Mouse (Mus musculus) ES-E14 (cell line): ENCODE measurements around the gene Grid2.

Experiments
- CHD2 ChIP-seq: IDR thresholded peaks from 2 replicates; pipeline ENCODE4 v1.6.1; 2014; ENCODE audit warnings: mild to moderate bottlenecking, low read depth, low read length, inconsistent platforms
- MAFK ChIP-seq: IDR thresholded peaks from 2 replicates; pipeline ENCODE4 v1.6.1; 2014; ENCODE audit warnings: mild to moderate bottlenecking, low read depth, low read length, inconsistent platforms; ENCODE audit not compliant: insufficient read depth
- ZC3H11A ChIP-seq: IDR thresholded peaks from 2 replicates; pipeline ENCODE4 v1.6.1; 2012; ENCODE audit warnings: low read depth, mild to moderate bottlenecking, inconsistent platforms, low read length, borderline replicate concordance
- ZNF384 ChIP-seq: IDR thresholded peaks from 2 replicates; pipeline ENCODE4 v1.6.1; 2012; ENCODE audit warnings: low read depth, low read length, inconsistent platforms

- TF ChIP-seq MAFK: no peak
- no peak for TF ChIP-seq CHD2
- TF ChIP-seq ZNF384: no peak
- TF ChIP-seq ZC3H11A: no peak
Observed at GRCm38 (mm10) chr6:63515016-63515415, 259.3 kb downstream of the Grid2 start.
